Mouse (Mus musculus) thymus, adult 18-20 months (tissue): Measurements from ENCODE around the gene Smc3.

Experiments used
- DNase-seq, 2 experiments: peaks; one replicate each; pipeline ENCODE4 v3.0.0; 2022; ENCODE audit warnings: mixed read lengths in 2 of 2

Smc3 gene

DNA sequence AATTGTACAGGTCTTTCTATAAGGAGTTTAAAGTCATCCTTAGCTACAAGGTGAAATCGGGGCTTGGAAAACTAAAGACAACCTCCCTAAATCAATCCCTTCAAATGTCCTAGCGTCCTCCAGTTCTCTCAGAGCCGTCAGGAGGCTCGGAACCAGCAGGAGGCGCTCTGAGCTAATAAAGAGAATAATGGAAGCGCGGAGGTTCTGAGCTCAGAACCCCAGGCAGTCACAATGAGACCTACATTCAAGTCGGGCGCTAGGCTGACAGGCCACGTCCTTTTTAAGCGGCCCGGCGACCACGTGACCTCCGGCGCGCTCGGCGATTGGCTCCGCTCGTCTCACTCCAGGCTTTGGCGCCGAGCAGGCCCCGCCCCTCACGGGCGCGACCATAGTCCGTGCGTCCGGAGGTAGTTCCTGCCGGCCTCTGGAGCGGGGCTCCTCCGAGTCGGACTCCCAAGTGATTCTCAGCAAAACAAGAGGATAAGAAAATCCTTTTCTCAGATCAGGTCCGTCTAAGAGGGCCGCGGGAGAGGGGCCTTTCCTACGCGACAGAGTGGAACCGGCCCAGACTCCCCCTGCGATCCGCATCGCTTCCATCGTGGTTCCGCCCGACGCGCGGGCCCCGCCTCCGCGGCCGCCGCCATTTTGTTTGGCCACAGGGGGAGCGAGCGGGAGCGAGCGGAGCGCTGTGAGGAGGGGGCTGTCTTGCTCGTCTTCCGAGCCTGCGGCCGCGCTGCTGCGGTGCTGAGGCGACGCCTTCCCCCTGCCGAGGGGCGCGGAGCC lies at the start of gene Smc3:
Smc3 (plus strand) TSS at position 642 of the 783 bp plus-strand sequence.
- DNase-seq: peak; percentile 98

DNA sequence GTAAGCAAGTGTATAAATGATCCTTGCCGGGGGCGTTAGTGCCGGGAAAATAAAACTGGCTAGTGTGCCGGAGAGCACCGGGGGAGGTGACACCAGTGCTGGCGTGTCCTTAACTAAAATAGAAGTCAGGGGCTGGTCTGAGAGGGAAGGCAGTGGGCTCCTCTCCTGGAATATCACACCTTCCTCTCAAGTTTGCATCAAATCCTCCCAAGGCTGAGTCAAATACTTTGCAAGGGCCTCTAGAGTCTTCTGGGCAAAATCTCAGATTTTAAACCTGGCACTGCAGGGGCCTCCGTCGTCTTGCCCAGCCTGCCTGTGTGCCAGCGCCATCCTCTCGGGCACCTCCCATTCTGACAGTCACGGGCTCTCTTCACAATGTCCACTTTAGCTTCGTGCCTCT lies 49.2 kb upstream of the Smc3 start:
- DNase-seq: no peak

DNA sequence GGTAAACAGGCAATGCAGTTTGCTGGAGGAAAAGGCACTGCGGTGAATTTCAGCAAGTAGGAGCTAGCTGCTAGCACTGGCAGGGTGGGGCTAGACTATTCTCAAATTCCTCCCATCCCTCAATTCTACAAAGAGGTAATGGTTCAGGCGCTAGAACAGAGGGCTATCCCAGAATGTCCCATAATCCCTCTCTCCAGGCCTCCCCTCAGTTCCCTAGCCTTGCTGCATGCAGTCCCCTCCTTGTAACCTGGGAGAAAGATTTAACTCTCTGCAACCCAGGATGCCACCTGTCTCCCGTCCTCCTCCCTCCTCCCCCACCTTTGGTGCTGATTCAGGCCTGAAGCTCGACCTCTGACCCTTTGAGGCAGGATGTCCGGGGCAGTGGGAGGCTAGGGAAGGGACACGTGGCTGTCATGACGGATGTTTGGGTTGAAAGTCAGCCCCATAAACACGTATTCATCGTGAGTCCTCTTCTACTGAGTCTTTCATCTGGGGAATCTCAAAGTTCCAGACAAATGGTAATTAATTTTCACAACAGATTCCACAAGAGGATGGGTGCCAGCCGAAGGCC lies 47.9 kb upstream of the Smc3 start:
- DNase-seq: no peak

DNA sequence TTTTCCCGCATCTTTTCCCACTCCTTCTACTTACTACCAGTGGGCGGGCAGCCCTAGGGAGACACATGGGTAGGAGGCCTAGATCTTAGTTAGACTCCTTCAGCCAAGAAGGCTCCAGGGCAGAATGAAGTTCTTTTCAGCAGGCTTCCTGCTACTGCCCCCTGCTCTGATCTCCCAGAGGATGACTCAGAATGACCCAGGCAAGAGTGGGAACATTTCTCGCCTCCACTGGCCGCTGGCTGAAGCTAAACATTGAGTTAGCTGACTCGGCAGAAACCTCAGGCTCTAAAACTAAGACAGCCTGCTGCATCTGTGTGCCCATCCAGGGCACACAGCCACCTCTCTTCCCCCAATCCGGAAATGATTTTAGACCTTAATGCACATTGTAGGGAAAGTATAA lies 47.4 kb upstream of the Smc3 start:
- no peak for DNase-seq

DNA sequence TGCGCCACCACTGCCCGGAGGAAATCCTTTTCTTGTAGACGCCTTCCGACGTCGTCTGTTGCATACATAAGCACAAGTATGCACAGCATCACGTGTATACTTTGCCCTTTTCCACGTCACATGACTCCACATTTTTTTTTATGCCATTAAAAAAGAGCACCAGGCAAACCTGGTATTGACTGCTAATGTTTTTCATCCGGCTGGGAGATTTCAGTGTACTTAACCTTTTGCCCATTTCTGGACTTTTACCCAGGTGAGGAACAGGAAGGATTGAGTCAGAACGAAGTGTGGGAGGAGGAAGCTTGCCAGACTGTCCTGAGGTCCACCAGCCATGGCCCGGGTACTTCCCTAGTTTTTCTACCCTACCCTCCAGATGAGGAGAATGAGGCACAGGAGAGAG lies 45.8 kb upstream of the Smc3 start:
- no peak for DNase-seq

DNA sequence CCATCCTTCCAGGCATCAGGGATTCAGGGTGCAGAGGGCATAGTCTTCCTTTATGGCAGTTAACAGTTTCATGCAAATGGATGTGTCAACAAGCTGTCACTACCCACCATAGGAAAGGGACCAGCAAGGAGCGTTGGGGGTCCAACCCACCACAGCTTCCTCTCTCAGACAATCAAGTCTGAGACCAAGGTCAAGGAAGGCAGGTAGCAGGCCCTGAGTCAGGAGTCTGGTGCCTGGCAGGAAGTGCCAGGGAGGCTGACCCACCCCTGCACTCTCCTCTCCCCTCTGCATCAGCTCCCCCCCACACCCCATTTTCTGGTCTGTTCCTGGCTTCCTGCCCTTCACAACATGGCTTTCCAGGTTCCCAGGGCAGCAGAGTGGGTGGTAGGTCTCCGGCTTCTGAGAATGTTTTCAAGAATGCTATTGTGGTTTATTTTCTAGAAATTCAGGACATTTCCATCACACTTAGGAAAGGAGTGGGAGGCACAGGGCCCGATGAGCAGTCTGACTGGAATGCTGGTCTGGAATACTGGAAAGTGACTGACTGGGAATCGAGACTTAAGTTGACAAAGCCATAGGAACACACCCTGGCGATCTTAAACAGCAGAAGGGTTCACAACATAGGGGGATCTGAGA lies 45.1 kb upstream of the Smc3 start:
- DNase-seq: no peak

DNA sequence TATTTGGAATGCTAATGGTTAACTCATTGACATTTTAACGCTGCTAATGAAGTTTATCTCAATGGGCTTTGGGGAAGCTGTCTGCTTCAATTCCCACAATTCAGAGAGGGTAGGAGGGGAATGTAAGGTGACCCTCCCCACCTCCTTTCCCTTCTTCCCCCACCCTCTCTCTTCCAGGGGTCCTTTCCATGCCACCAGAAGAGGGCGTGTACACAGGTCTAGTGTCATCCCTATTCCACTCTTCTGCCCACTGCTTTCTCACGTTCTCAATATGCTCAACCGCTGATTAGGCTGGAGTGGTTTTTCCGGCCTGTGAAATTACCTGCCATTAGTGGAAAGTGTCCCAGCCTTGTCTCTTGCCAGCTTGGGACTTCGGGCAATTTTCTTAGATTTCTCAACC lies 43.4 kb upstream of the Smc3 start:
- DNase-seq: no peak

DNA sequence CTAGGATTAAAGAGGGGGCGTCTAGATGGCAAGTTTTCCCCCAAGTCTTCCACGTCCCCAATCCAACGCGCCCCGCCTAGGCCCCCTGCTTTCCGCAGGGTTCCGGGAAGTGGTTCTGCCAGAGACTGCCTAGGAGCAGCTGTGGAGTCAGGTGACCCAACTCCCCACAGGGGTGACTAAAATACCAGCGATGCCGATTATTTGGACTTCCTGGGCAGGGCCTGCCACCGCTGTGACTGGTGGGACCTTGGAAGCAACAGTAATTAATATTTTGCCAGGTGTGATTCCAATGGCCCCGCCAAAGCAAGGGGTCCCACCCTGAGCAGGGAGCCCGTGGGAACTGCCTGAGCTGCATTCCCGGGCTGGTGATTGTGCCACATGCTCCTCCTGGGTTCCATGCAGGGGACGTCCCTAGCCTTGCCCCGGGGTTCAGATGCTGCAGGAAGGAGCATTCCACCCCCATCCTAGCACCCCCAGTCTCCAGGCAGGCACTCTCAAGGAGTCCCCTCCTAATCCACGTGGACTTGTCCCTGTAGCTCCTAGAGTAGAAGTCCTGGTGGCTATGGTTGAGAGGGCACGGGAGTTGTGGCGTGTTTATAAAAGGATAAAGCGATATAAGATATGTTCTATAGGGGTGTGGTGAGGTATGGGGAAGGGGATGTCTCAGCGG lies 42.8 kb upstream of the Smc3 start:
- peak; percentile 49 to 65 for DNase-seq

DNA sequence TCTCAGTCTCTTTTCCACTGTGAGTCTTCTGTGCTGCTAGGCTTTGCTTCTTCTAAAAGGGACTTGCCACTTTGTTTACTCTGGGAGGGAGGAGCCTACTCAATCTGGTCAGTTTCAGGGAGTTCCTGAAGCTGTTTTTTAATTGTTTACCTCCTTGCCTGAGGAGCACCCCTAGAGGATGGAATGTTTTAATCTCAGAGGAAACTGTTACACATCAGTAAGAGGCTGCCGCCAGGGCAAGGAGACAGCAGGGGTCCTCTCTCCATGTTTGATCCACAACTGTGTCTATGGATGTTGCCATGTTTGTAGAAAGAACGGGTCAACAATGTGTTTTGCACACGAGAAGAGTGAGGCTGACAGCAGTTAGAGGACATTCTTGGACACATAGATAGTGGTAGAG lies 39.8 kb upstream of the Smc3 start:
- no peak for DNase-seq

DNA sequence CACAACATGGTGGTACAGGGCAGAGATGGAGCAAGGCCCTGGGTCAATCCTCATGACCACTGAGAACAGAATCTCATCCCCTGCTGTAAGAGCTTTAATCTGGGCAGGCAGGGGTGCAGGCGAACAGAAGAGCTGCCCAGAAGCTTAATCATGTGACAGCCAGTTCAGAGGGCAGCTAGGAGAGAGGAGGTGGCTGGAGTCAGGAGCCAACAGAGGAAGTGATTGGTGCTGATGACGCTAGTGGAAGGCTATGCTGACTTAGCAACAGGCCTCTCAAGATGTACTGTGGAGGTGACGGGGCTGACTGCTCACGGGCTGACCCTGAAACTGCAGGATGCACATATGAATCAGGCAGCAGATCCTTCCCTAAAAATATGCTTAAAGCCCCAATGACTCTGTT lies 36.0 kb upstream of the Smc3 start:
- DNase-seq: no peak

DNA sequence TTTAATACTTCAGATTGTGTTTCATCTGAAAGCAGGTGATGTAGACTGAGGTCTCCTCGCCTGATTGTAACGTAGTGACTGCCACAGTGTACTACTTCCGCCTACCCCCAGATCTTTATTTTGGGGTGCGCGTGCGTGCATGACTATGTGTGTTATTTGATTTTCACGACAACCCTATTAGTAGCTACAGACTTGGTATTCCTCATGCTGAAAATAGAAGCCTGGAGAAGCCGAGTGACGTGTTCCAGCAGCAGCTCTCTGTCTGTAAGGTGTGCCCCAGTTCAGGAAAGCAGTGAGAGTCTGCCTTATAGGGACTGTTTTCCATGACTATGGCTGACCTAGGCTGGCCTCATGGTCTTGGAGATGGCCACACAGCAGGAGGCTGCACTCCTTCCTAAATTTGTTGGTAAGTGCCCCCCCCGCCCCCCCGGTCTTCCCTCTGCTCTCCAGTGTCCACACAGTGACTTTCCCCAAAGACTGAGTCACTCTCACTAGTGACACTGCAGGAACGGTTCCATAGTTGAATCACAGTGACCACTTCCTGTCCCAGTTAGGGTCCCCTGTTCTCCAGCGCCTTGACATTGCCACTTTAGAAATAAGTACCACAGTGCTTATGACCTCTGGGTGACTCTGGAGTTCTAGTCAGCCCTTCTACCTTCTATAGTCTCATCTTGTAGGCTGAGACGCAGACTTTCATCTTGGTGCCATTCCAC lies 34.5 kb upstream of the Smc3 start:
- no peak for DNase-seq

DNA sequence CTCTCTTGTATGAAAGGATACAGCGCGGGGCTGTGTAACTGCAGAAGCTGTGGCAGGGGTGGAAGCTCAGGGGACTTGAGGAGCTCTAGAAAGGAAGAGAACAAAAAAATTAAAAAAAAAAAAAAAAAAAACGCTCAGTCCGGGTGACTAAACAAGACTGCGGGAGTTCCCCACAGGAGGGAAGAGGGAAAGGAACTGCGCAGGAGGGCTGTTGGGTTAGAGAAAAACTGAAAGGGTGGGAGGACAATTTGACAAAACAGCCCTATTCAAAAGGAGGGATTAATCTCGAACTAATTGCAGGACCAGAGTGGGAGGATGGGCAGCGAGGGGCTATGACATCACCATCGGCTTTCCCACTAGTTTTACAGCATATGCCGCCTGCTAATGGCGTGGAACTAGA lies 32.3 kb upstream of the Smc3 start:
- DNase-seq: peak in 1 of 2 experiments; percentile 1

DNA sequence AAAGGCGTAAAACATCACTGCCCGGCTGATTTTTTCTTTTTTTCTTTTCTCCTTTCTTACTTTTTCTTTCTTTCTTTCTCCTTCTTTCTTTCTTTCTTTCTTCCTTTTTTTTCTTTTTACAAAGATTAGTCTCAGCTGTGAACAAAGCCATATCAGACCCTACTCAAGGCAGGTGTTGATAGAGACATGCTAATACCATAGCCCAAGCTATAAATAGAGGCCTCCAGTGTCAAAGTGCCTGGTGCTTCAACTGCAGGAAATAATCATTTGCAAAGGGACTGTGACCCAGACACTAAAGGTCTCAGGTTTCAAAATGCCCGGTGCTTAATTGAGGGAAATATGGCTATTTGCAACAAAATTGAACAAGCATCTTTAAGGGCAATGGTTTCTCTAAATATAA lies 31.6 kb upstream of the Smc3 start:
- no peak for DNase-seq

DNA sequence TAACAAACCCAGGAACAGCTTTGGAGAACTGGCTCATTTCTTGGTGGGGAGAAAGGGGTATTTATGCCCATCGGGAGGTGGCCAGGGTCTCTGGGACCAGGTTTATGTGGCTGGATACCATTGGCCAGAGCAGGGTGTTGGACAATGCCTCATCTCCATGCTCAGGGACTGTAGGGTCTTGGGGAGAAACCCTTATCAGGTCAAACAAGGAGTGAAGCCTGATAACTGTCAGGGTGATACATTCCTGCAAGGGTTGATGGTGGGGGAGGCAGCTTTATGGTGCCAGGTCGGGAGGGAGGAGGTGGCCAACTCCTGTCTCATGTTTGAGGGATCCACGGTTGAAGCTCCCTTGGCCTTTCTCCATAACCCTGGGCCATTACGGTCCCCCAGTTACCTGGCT lies 29.1 kb upstream of the Smc3 start:
- peak in 1 of 2 experiments; percentile 2 for DNase-seq

DNA sequence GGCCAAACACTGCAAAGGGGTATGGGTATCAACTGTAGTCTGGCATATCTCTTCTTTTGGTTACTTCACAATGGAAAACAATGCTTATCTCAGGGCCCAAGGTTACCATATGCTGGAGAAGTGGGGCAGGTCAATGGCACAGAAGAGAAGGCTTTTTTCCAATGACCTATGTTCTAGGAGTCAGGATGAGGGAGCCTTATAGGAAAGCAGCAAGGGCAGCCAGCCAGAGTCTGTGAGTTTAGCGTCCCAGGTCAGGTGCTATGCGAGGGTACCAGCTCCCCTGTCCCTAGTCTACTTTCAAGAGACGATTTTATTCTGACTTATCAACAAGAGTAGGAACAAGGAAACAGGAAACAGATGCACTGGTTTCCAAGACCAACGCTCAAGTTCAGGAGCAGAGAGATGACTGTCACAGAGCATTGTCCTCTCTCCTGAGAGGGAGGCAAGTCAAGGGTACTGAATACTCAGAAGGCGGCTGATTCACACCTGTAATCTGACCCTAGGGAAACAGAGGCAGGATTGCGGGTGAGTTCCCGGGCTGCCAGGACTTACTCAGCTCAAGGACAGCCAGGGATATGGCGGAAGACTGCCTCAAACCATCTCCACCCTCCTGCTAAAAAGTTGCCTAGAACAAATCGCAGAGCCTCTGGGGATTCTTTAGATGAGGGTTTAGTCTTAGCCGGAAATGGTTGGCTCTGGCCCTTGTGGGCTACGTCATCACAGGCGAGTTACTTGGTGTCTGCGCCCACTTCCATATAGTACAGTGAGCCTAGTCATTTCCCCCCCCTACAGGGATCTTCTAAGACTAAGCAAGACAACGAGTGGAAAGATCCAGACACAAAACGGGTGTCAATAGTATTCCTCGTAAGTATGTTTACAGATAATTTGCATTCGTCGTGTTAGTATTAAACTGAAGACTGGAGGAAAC lies 28.4 kb upstream of the Smc3 start:
- DNase-seq: peak in 1 of 2 experiments; percentile 3

DNA sequence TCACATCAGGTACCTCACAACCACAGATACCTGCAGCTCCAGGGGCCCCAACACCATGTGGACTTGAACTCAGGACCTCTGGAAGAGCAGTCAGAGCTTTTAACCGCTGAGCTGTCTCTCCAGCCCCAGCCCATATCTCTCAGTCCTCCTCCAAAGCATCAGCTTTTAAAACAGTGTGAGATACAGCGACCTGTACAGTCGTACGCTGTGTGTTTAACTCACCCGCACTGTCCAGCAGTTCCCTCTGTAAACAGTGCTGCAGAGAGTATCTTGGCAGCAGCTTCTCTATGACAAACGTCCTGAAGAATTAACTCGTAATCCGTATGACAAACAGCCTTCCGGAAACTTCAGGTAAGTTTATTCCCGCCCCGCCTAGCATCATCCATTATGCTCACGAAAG lies 27.6 kb upstream of the Smc3 start:
- no peak for DNase-seq

DNA sequence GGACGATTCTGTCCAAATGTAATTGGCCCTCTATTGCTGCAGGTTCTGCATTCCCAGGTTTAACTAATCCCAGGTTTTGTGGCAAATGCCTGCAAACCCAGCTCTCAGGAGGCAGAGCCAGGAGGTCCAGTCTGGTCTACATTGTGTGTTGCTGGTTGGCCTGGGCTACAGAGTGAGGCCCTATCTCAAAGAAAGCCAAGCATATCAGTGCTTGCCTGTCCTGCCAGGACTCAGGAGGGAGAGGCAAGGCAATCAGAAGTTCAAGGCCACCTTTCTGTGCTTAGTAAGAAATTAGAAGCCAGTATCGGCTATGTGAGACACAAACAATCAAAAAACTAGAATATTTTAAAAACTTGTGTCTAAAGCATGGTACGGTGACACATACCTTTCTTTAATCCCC lies 27.0 kb upstream of the Smc3 start:
- no peak for DNase-seq

DNA sequence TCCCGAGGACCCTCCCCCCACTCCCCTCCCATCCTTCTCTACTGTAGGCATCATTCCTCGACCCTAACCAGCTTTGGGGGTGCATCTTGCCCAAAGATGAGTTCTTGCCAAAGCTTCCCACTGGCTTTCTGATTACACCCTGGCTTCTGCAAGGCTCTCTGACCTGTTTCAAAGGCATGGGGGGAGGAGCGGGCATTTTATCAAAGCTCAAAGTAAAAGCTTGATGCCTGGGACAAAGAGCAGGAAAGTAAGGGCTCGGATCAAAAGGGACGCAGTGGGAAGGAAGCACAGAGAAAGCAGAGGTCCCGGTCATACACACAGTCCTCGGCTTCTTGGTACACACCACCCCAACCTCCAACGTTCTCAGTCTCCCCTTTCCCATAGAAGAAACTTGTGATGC lies 26.1 kb upstream of the Smc3 start:
- DNase-seq: peak in 1 of 2 experiments; percentile 1

DNA sequence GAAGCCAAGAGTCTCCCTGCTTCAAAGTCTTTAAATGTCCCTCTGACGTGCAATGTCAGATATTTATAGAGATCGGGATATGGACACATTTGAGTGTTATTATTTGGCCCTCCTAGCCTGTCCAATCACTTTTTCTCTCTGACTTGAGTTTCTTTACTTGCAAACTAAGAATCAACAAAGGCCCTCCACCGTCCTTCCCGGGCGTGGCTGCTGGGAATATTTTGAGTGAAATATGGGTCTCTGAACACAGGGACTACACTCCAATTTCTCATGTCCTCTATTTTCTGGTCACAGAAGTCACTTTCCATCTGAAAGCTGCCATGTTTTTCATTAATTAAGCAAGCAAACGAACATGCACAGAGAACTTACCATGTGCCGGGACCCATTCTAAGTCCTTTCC lies 25.7 kb upstream of the Smc3 start:
- peak in 1 of 2 experiments; percentile 0 for DNase-seq

DNA sequence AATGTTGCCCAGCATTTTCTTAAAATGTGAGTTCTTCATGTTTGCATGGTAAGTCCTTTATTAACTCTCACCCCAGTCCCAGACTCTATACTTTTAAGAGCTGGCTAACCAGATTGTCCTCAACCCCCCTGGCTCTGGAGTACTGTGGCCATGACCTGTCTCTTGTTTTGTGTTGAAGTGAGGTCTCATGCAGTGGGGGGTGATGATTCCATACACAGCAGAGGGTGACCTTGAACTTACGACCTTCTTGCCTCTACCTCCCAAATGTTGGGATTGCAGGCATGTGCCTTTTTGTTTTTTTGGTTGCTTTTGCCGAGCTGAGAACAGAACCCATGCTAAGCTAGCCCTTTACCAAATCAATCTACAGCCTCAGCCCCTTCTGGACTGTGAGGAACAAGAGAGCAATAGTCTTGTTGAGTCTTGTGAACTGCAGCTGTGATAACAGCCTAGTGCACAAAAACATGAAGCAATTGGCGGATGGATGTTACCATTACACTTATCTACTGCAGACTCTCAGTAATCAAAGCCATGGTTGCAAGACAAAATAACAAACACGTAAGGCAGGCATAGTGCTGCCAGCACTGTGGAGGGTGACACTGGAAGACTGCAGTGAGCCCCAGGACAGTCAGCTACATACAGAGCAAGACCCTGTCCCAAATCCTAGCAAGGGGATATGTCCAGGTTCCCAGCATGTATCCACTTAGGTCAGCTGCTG lies 24.7 kb upstream of the Smc3 start:
- peak in 1 of 2 experiments; percentile 2 for DNase-seq

DNA sequence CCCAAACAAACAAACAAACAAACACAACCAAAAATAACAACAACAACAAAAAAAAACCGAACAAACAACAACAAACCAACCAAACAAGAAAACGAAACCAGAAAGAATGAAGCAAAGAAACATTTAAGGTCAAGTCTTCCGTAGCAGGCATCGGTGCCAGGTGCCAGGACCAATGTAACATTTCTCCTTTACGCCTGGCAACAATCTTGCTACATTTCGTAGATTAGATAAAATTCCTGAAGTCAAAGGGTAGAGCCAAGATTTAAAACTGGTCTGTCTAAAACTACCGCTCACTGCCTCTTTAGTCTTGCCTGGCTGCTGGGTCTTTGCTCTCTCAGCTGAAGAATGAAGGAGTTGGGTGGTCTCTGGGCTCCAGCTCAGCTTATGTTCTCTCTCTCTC lies 24.1 kb upstream of the Smc3 start:
- DNase-seq: peak in 1 of 2 experiments; percentile 1
